Mouse (Mus musculus) gastrocnemius, postnatal 10 days (tissue): Measurements from ENCODE around the gene Ess2. TPM values are rescaled to one million over a fixed set of nuclear protein-coding genes. Genes with fewer than 3 reads are reported as not detected.
"Not testable (repeated sequence)": the region's sequence is repeated elsewhere in the genome, so short reads cannot be mapped to it uniquely, and the experiment has no call there.

ENCODE experiments used
- DNase-seq: peaks from one replicate; pipeline ENCODE4 v3.0.0; 2021; ENCODE audit warnings: mixed read lengths
- long read RNA-seq, 2 experiments: library from polyadenylated mRNA; stranded (forward); transcript quantifications; one replicate each; pipeline ENCODE4 v2.0.0; 2021
- total RNA-seq, 2 experiments: library from RNA; stranded (reverse); gene quantifications; 2 replicates each; pipeline ENCODE4 v1.2.3; 2021

Ess2 gene
- total RNA-seq, result 10 to 100 TPM; 11.0 to 13.8 TPM
- long read RNA-seq, experiment 1, transcript Ess2-201 (10 exons, 2,821 nt), result major isoform, 17 of 29 reads
- long read RNA-seq, experiment 1, transcript Ess2-205 (10 exons, 2,785 nt), result minor isoform, 8 of 29 reads
- long read RNA-seq, experiment 1, partial matches to known transcripts, result 1 of 29 reads
- long read RNA-seq, experiment 1, other reads (novel, unspliced or antisense), result 3 of 29 reads
- long read RNA-seq, experiment 2, transcript Ess2-201 (10 exons, 2,821 nt), result major isoform, 17 of 26 reads
- long read RNA-seq, experiment 2, partial matches to known transcripts, result 1 of 26 reads
- long read RNA-seq, experiment 2, other reads (novel, unspliced or antisense), result 4 of 26 reads

DNA sequence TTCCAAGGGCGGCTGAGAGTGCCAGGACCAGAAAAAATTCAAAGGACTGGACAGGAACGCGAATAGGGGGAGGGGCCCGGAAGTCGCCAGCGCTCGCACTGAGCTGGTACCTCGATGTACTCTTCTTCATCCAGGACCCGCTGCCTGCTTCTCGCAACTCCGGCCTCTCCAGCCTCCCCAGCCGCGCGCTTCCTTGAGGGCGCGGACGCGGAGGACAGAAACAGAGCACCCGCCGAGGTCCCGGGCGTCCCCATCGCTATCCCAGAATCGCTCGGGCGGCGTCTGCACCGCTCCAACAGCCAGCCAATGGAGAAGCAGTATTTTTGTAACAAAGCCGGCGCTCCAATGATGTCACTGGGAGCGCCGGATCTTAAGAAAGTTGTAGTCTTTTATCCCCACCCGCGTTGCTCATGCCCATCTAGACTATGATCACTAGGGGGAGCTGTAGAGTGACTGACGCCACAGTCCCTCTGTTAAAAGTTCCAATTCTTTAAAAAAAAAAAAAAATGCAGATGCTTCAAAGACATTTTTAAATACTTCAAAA, at the start of gene Ess2:
Gene Ess2 (minus strand): TSS at position 297 of the 544 bp plus-strand sequence.
- peak; percentile 77 for DNase-seq

DNA sequence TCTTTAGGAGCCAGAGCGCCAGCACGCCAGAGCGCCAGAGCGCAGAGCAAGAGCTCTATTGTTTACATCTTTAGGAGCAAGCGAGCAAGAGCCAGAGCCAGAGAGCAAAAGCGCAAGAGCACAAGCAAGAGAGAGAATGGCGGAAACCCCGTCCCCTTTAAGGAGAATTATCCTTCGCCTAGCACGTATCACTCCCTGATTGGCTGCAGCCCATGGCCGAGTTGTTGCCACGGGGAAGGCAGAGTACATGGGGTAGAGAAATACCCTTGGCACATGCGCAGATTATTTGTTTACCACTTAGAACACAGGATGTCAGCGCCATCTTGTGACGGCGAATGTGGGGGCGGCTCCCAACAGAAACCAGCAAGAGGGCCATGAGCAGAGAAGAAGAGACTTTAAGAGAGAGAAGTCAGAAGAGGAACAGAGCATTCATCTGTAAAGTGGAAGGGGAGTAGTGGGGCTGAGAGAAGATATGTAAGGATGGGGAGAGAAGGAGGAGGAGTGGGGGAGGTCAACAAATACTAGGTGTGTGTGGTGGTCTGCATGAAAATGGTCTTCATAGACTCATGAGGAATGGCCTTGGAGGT, 45.0 kb upstream of the Ess2 start:
- not testable (repeated sequence) for DNase-seq

DNA sequence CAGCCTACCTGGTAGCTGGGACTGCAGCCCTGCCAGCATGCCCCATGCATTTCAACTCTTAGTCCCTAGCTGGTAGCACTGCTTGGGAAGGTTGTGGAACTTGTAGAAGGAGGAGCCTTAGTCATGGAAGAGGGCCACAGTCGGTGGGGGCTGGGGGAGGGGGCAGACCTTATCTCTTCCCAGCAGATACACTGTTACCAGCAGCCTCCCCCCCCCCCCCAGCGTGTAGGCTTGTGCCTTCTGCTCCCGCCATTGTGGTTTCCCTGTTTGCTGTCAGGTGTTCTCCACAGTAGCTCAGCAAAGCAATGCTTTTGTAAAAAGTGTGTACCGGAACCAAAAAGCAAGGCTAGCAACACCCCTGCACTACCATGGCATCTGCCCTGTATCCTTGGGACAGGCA, 40.5 kb upstream of the Ess2 start:
- DNase-seq, result no peak

DNA sequence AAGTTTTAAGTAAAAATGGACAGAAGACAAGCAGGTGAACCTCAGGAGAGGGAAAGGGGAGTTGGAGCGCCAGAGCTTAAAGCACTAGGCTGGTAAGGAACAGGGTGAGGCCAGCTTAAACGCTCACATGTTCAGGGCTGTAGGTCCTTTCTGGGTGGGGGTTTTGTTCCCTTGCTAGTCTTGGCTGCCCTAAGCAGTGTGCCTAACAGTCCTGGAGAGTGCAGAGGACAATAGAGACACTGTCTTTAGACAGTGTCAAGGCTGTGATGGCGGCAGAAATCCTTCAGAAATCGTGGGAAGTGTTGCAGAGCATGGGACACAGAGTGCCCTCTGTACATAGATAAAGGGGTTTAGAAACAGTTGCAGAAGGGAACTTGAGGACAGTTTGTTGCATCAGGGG, 38.9 kb upstream of the Ess2 start:
- DNase-seq, result no peak

DNA sequence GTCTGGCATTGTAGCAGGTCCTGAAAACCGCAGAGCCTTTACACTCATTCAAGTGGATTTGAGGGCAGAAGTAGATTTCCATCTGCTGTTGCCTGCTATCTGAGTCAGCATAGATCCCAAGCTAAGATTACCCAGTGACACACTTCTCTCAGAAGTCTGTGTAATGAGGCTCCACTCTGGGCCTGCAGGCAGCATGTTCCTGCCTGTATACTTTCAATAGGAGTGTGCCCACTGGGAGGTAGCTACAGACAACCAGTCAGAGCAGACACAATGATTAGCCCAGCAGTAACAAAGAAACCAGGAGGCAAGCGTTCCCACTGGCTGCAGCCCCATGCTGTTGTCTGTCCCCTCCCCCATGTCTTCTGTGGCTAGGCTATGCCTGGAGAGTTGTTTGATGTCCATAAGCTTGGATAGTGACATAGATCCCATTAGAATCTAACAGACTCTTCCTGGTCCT, 38.3 kb upstream of the Ess2 start:
- DNase-seq, result no peak

DNA sequence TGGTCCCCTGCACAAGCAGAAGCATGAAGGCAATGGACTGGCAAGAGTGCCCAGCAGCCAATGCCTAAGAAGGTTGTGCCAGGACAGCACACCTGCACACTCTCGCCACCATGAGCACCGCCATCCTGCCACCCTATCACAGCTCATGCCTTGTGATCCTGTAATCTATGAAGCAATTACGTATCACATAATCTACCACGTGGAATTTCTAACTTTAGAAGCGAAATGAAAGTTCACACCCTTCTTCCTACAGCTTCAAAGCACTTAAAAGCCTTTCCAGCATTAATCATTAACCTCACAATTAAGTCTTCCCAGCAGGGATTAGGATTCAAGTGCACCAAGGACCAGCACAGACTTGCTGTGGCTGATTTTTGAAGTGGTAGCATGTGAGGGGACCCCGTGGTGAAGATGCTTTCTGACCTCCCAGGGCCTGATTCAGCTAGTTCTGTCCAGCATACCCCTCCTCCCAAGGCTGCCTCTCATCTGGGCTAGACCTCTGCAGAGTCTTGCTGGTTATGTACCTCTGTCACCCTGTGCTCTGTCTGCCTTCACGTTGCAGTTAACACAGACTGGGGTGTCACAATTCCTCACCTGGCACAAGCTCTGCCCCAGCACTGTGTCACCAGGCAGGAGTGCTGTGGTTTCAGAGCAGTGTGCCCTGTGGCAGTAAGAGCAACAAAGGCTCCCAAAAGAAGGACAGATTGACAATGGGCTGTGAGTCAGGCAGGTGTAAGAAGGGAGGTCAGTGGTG, 34.1 kb upstream of the Ess2 start:
- no peak for DNase-seq

DNA sequence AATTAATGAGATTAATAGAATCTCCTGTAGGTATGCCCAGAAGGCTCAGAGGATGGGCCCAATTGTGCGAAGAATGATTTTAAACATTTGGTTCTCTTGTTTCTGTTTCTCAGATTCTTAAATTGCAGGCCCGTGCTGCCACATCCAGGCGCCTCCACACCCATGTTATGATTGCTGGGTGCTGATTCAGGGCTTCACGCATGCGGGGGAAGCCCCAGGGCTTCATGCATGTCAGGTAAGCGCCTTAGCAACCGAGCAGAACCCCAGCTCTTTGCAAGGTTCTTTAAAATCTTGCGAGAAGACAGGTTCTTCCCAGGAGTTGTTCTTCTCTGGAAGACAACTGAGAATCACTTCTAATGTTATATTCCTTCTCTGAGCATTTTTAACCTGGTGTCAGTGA, 32.3 kb upstream of the Ess2 start:
- DNase-seq, result no peak

DNA sequence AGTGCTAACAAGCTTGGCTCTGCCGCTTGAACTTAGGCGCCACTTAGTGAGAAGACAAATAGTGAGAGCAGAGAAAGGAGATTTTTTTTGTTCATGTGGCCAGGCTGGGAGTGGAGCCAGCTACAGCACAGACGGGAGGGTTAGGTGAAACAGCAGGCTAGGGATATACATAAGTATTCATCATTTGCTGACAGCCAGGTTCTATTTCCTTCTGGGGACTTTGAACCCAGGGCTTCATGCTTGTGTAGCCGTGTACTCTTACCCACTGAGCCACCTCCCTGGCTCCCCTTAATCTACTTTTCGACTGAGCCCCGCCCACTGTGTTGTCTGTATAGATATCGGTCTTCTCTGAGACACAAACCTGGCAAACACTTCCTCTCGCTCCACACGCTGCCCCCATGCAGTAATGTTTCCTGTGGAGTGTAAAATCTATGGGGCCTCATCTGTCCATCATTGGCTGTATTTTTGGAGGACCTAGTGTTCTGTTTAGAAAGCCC, 28.2 kb upstream of the Ess2 start:
- no peak for DNase-seq

DNA sequence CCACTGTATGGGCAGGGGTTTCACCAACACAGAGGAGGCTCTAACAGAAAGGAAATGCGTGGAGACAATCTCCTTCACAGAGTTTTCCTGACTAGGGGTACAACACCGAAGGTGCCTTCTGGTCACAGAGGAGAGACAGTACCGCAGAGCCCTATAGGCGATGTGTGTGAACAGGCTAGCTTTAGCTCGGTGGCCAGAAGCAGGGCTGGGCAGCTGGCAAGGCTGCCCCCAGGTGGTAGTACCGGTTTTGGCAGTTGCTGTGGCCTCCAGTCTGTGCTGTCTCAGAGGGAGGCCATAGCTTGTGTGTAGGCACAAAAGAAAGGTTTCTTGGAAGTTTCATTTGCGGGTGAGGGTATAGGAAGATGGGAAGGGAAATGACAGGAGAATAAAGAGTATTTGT, 27.7 kb upstream of the Ess2 start:
- DNase-seq, result no peak

DNA sequence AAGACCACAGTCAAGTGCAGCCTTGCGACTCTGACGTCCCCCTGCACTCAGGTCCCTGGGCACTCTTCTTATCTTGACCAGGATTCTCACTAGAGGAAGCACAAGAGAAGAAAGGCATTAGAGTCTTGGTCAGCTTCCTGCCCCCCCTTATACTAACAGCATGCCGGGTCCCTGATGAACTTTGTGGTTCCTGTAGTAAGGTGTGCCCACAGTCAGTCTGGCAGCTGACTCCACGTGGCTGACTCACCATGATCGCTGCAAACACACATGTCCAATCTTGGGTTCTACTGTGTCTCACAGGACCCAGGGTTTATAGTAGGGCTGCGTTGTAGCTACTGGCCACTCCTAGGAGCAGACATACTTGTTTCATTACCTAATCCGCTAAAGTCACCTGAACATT, 27.0 kb upstream of the Ess2 start:
- no peak for DNase-seq

DNA sequence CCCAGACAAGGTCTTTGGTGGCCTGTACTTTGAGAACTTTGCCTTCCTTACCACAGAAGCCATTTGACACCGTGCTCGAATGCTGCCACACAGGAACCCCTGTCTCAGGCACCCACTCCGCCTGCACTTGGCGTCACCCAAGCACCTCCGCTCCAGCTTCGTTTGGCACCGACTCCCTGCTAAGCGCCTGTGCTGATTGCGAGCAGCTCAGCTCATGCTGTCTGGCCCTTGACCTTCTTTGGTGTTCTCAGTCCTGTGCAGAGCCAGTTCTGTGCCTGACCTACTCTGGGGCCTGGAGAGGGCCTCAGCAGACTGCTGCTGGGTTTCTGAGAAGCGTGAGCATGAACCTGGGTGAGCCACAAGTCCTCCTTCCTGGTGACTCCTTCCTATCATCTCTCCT, 25.6 kb upstream of the Ess2 start:
- no peak for DNase-seq

DNA sequence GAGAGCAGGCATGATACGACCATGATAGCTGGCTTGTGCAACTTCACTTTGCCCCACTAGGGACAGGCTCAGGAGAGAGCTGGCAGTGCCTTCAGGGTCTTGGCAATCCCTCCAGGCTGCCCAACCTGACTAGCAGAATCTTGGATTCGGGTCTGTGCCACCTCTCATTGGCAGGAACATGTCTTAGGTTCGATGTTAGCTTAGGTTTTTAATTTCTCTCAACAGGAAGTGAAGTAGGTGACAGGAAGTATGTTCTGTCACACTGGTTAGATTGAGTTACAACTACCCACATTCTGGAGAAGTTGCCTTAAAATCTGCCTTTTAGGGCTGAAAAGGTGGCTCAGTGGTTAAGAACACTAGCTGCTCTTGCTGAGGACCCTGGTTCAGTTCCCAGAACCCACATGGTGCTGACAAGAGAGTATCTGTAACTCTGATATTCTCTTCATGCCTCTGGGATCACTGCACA, 23.3 kb upstream of the Ess2 start:
- no peak for DNase-seq

DNA sequence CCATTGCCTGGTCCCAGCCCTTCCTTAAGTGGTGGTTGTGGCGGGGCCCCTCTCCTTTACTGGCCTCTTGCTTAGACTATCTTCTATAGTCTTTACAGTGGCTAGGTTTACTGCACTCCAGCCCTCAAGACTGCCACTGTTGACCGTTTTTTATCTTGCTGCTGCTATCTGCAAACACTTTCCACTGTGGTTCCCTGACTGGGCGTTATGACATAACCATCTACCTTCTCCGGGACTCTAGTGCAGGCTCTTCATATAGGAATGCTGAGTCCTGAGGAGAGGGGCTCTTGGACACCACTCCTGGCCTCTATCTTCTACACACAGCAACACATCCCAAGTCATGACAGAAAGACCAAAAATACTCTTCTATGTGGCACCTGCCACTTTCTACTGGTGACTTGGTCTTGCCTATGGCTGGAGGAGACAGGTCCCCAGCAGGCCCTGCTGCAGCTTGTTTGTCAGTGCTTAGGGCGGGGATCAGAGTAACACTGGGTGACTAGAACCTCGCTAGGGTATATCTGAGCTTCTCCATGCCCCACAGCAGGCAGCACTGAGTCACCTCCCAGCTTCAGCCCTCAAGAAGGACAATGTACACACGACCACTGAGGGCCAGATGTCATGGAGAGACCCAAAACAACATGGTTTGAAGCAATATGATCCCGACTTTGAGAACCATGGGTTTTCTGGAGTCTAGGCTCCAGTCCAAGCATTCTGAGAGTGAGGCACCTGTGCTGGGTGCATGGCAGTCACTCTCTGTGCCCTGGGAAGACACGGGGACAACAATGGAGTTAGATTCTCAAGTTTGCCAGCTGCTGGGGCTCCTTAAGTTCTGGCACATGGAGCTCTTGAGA, 22.7 kb upstream of the Ess2 start:
- DNase-seq, result no peak

DNA sequence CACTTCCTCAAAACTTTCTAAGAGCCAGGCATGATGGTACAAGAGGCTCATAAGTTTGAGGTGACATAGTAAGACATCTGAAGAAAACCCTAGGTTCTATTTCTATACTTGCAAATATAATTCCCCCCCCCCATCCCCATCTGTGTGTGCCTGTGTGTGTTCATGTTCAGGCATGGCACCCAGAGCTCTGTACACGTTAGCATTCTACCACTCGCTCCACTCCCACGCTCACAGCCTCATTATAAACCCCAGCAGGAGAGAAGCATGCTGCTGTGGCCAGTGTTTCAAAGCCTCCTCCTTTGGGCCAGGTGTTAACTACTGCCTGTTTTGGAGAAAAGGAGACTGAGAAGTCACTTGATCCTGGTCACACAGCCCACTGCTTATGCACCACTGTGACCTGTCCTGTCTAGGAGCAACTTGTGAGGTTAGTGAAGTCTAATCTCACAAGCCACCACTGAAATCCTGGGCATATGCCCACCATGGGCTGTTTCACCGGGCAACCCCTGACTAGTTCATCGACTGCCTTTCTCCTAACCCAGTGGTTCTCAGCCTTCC, 20.8 kb upstream of the Ess2 start:
- no peak for DNase-seq

DNA sequence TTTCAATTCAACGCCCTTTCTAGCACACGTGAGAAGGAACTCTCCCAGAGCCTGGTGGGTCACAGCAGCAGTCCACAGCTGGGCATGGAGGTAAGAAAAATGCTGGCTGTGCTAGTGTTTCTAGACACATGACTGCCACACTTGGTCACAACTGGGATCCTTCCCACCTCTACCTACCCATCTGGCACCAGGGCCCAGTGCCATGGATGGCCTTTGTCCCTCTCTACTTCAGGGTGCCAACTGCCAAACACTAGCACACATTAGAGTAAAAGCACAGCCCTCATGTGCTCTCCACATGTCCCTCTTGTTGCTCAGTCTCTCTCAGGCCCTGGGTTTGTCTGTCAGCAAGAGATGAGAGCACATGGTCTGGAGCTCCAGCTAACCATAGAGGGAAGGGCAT, 18.5 kb upstream of the Ess2 start:
- DNase-seq, result no peak

DNA sequence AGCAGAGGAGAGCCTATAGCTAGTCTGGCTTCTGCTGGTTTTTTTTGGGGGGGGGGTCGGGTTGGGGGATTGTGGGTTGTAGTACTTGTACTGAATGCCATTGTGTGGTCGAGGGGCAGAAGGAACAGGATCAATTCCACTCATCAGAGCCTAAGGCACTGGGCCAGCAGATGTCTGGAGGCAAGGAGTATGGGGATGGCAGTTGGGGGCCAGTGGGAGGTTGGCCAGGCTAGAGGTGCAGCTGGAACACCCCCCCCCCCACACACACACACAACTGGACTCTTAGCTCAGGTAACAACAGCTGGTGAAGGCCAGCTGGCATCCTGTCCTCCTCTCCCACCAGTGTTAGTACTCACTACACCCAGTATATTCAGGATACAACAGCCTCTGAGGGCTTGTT, 18.1 kb upstream of the Ess2 start:
- DNase-seq, result no peak

DNA sequence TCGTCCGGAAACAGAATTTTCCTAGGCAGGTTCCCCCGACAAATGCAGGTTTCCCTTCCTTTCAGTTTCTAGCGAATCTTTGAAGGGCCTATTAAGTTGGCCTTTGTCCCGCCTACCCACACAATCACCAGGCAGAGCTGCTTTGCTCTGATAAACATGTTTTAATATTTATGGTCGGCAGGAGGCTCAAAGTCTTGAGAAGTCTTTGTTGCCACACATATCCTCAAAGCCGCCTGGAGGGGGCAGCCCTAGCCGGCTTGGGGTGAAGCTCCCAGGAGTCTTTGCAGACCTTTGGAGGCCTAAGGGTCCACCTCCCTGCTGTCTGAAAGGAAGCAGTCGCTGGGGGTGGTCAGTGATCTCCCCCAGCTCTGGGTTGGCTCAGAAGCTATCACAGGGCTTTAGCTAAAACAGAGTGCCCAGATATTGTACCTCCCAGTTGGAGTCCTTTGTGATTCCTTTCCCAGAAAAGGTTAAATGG, 17.5 kb upstream of the Ess2 start:
- DNase-seq, result peak; percentile 60

DNA sequence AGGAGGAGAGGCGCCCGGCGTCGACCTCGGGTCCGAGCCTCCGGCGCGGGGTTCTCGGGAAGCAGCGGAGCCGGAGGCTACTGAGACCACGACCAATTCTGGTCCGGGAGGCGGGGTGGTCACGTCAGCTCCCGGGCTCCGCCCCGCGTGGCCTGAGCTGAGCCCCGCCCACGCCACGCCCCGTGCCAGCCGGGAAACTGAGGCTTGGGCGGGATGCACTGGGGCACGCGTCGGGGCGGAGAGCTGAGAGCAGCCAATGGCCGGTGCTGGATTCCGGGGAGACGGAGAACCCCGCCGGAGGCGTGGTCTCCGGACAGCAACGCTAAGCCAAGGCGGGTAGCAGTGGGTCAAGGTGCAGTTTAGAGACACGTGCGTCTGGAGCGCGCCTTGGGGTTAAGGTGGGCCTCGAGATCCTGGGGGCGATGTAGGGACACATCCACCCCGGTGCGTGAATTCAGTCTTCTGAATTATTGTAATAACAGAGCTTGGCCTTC, 17.0 kb upstream of the Ess2 start, which contains the start of gene Slc25a1:
Gene Slc25a1 (minus strand): TSS at position 133 of the 494 bp plus-strand sequence.
- peak; percentile 65 for DNase-seq

DNA sequence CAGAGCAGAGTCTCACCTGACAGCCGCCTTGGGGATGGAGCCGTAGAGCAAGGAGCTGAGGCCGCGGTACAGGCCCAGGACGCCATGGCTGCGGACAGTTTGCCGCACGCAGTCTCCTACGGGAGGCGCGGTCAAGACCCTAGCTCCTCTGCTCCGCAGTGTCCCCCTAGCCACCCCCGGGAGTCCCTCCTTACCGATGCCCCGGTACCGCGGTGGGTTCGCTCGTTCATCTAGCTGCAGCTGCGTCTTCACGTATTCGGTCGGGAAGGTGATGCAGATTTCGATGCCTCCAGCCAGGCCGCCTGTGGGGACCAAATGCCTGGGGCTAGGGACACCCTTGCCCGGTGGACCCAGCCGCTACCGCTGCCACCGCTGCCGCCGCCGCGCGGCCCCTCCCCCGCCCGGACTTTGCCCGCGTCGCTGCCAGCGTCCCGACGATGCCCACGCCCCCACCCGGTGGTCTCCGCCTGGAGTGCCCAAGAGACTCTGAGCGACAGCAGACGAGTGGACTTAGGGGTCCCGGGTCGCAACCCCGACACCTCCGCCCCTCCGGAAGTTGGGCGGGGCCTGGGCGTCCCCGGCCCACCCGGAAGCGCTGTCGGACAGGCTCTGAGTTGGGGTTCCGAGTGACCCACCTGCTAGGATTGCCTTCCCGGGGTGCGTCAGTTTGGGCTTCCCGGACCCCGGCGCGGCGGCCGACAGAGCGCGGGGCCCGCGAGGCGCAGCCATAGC, 16.4 kb upstream of the Ess2 start:
- DNase-seq, result peak; percentile 37

DNA sequence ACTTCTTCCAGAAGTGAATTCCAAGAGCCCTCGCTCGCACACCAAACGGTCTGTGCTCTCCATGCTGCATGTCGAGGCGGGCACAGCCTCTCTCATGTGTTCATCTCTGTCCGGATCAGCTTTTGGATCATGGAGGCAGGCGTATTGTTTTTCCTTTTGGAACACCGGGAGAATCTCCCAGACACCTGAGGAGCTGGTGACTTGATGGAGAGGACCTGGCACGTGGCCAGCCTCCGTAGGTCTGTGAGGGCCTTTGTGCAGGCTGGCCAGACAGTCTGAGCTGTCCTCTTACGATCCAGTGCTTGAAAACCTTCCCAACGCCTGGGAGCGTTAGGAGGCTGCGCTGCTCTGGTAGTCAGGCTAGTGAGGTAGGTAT, 11.0 kb upstream of the Ess2 start:
- no peak for DNase-seq
